Mouse (Mus musculus) embryonic fibroblast, embryonic 13.5 days (primary cell): Measurements from ENCODE around the gene Ywhag. TPM values are rescaled to one million over a fixed set of nuclear protein-coding genes. Genes with fewer than 3 reads are reported as not detected.

ENCODE experiments used
- H3K27ac ChIP-seq: 2 replicates; pipeline ENCODE4 v1.5.1; 2012; ENCODE audit warnings: low read length, control low read depth, inconsistent platforms; ENCODE audit not compliant: insufficient read depth
- H3K4me1 ChIP-seq: 2 replicates; pipeline ENCODE4 v1.6.1; 2011; ENCODE audit warnings: low read length; ENCODE audit not compliant: control insufficient read depth, insufficient read depth
- H3K4me3 ChIP-seq: 2 replicates; pipeline ENCODE4 v1.5.1; 2011; ENCODE audit warnings: mild to moderate bottlenecking, control low read depth, low read length; ENCODE audit not compliant: insufficient read depth
- CTCF ChIP-seq: IDR thresholded peaks from 2 replicates; pipeline ENCODE4 v1.5.1; 2011; ENCODE audit warnings: mild to moderate bottlenecking, control low read depth, low read length, moderate library complexity, borderline replicate concordance; ENCODE audit not compliant: insufficient read depth
- POLR2A ChIP-seq: IDR thresholded peaks from 2 replicates; pipeline ENCODE4 v1.6.1; 2011; ENCODE audit warnings: low read depth, mild to moderate bottlenecking, control low read depth, low read length, moderate library complexity
- polyA plus RNA-seq: library from polyadenylated mRNA; stranded (reverse); fragments of >200 nt; gene quantifications from 2 replicates; pipeline ENCODE4 v1.2.4, GENCODE M21; 2011; ENCODE audit warnings: low read depth; ENCODE audit not compliant: missing spikeins, insufficient read length

Ywhag gene
- polyA plus RNA-seq, 1 experiment, result 255 TPM

DNA sequence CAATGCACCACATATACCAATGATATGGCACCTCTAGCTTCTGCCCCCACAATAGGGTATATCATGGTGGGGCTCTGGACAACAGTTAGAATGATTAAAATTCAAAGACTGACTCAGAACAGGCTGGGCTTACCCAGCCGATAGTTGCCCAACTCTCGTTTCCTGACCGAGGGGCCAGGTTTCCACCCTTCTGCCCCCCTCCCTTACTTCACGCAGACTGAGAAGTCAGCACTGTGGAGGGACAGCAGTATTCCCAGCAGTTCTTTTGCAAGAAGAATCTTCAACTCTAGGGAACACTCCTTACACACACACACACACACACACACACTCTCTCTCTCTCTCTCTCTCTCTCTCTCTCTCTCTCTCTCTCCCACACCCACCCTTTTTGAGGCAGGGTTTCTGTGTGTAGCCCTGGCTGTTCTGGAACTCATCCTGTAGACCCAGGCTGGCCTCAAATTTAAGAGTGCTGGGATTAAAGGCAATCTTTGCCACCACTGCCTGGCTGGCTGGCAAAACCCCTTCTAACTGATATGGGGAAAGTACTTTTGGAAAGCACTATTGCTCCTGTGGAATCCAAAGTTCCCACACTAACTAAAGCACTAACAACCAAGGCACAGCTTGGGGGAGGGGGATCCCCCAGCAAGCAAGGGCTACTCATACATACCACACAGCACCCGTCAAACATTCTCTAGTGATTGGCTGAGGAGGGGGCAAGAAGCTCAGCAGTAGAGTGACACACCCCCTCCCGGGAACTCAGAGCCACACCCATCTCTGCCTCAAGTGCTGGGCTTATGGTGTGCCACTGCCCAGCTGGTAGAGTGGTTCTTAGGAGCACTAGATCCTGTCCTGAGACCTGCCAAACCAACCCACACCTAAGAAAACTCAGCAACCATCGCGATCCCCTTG lies 28.8 kb downstream of the Ywhag start:
- Histone ChIP-seq H3K4me1 (peaks cover 2% of the 10 kb centered on the region; the same call in 1 of the 2 replicates), H3K4me3 (no peak overlapping the region), H3K27ac (no peak overlapping the region)
- TF ChIP-seq CTCF (no peak), POLR2A (no peak)

- Histone ChIP-seq H3K4me3 (no peak overlapping the region), H3K4me1 (peaks cover 2% of the 10 kb centered on the region; the same call in 1 of the 2 replicates), H3K27ac (no peak overlapping the region)
- TF ChIP-seq CTCF, result no peak
- no peak for TF ChIP-seq POLR2A
These were observed 30.2 kb downstream of the Ywhag start for GRCm38 (mm10) chr5:135904259-135904658.

DNA sequence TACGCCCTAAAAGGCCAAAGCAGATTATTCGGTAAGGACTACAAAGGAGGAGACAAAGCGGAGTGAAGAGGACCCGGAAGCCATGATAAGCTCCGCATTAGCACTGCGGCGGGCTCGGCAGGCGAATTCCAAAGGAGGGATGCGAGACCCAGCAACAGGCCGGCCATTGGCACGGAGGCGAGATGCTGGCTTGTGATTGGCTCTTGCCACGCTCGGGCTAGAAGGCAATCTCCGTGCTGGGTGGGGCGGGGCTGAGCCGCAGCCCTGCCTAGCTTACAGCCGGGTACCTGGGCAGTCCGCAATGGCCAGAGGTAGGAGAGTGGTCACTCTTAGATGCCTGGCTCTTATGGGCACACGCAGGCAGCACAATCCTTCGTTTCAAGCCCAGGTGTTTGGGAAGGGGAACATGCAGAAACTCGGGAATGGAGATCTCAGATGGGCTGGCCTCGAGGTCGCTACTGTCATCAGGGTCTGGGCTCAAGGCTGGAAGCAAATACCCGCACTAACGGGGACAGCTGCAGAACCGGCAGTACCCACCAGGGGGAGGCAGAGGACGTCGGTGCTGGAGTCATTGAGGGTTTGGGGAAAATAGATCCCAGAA lies 30.8 kb downstream of the Ywhag start:
- Histone ChIP-seq H3K27ac (peak overlapping the region; percentile 16; the same call in 1 of the 2 replicates), H3K4me1 (peaks cover 2% of the 10 kb centered on the region; the same call in 1 of the 2 replicates), H3K4me3 (no peak overlapping the region)
- peak; percentile 77 for TF ChIP-seq CTCF
- TF ChIP-seq POLR2A, result peak; percentile 48

- TF ChIP-seq POLR2A (no peak), CTCF (no peak)
- peak overlapping the region; percentile 16; the same call in 1 of the 2 replicates for H3K27ac ChIP-seq
- peaks cover 2% of the 10 kb centered on the region; the same call in 1 of the 2 replicates for H3K4me1 ChIP-seq
- no peak overlapping the region for H3K4me3 ChIP-seq
These were observed 31.4 kb downstream of the Ywhag start for GRCm38 (mm10) chr5:135903058-135903457.

- TF ChIP-seq POLR2A, result no peak
- 0 out of 2 replicates have a peak, but pooled peaks have one; percentile 22 for TF ChIP-seq CTCF
- peaks cover 2% of the 10 kb centered on the region; the same call in 1 of the 2 replicates for H3K4me1 ChIP-seq
- H3K4me3 ChIP-seq, result no peak overlapping the region
- no peak overlapping the region for H3K27ac ChIP-seq
These were observed 32.9 kb downstream of the Ywhag start for GRCm38 (mm10) chr5:135901354-135902095.

DNA sequence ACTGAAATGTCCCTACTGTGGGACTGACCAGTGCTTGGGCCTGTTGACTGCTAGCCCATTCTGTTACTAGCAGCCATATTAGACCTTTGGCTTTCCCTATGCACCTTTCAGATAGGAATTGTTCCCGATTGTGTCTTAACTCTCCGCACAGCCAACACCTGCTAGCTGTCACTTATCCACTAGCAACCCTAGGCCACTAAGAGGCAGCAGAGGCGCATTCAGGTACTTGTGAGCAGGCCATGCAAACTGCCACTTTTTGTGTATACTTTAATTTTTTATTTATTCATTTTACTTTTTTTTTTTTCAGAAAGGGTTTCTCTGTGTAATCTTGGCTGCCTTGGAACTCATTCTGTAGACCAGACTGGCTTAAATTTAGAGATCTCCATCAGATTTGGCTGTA lies 33.7 kb downstream of the Ywhag start:
- no peak overlapping the region for H3K4me3 ChIP-seq

DNA sequence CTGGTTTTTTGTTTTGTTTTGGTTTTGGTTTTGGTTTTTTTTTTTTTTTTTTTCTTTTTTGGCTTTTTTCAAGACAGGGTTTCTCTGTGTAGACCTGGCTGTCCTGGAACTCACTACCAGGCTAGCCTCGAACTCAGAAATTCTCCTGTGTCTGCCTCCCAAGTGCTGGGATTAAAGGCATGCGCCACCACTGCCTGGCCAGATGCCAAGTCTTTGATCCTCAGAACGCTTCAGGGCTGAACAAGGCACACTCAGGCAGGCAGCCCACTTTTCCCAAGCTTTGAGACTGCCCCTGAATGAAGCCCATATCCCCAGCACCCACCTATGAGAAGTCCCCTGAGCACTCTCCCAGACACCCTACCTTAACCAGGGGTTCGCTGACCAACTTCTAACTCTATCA lies 34.6 kb downstream of the Ywhag start:
- no peak for TF ChIP-seq POLR2A
- TF ChIP-seq CTCF, result no peak
- H3K4me1 ChIP-seq, result no peaks in the 10 kb centered on the region
- no peak overlapping the region for H3K27ac ChIP-seq
- no peak overlapping the region for H3K4me3 ChIP-seq

More for the DNA sequence above, 33.7 kb downstream of the Ywhag start:
- peak; percentile 40; the same call in 1 of the 2 replicates for TF ChIP-seq CTCF
- TF ChIP-seq POLR2A, result no peak
- Histone ChIP-seq H3K27ac (no peak overlapping the region), H3K4me1 (no peaks in the 10 kb centered on the region)

DNA sequence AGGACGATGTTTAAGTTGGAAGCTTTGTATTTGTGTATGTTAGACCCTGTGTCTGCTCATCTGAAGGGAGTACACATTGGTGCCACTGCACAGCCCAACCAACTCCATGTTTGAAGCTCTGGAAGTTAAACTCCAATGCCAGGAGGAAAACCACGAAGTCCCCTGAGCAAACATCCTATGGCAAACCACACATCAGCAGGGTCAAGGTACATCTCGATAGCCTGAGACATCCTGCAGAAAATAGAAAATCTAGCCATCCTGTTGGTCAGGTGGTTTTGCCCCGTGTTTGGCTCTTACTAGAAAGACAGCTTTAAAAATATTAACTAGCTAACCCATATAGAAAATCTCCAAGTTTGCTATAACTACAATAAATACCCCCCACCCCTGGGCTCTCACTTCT lies 35.4 kb downstream of the Ywhag start:
- Histone ChIP-seq H3K4me1 (no peaks in the 10 kb centered on the region), H3K4me3 (no peak overlapping the region), H3K27ac (no peak overlapping the region)
- TF ChIP-seq CTCF (no peak), POLR2A (no peak)

DNA sequence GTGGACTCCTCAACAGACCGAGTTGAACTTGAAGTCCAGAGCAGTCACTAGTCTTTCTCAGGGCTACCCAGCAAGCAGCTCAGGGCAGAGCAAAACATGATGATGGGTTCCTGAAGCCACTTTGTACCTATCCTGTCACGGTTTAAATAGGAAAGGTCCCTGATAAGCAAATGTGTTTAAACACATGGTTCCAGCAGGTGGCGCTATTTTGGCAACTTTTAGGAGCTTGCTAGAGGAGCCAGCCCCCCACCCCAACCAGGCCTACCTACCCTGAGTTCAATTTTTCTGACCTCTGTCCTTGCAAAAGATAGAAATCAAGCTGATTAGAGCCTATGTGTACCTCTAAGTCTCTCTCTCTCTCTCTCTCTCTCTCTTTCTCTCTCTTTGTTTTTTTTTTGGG lies 36.4 kb downstream of the Ywhag start:
- no peak overlapping the region for H3K4me3 ChIP-seq
- TF ChIP-seq POLR2A (no peak), CTCF (no peak)
- no peak overlapping the region for H3K27ac ChIP-seq
- no peaks in the 10 kb centered on the region for H3K4me1 ChIP-seq
